Mouse (Mus musculus): Measurements from ENCODE around the gene Fli1.

The Fli1 gene

DNA sequence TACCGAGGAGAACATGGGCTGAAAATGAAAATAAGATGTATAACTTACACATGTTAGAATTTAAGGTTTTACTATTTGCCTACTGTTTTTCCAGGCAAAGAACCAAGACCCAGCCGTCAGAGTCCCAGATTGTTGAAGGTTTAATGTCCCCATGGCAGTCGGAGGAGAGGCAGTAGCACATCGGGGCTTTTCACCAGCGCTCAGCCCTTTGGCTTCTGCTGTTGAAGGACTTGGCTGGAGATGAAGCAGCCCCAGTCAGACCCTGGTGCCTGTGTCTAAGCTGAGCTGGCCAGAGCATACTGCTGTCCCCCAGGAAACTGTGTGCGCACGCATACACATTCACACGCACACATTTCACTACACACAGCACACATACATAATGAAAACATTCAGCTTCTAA is 75.2 kb downstream of the Fli1 start:
- DNase-seq (ENCODE audit: low spot score), result no peak

GRCm38 (mm10) chr9:32466861-32467260 is 75.8 kb downstream of the Fli1 start:
- no peak for DNase-seq (ENCODE audit: low spot score)

GRCm38 (mm10) chr9:32456707-32457106 is 86.0 kb downstream of the Fli1 start:
- DNase-seq (ENCODE audit: low spot score), result no peak

GRCm38 (mm10) chr9:32450161-32450560 is 92.5 kb downstream of the Fli1 start:
- DNase-seq (ENCODE audit: low spot score), result no peak

GRCm38 (mm10) chr9:32448766-32449165 is 93.9 kb downstream of the Fli1 start:
- DNase-seq (ENCODE audit: low spot score), result no peak

DNA sequence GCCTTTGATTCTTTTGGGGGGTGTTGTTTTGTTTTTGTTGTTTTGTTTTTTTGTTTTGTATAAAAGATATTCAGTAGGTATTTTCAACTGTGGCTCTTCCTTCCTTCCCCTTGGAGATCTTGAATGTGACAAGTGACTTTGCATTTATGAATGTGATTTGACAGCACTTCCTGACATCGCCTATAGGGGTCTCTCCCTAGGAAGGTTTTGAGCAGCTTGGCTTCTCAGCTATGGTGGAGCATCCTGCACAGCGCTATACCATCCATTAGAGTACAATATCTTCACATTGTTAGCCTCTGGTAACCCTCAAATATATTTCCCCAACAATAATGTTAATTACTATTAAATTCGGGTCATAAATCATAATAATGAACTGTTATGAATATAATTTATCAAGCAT is 96.9 kb downstream of the Fli1 start:
- peak; percentile 34 for DNase-seq (ENCODE audit: low spot score)

GRCm38 (mm10) chr9:32444453-32445201 is 98.0 kb downstream of the Fli1 start:
- peak; percentile 4 for DNase-seq (ENCODE audit: low spot score)

GRCm38 (mm10) chr9:32443817-32444216 is 98.8 kb downstream of the Fli1 start:
- DNase-seq (ENCODE audit: low spot score), result no peak

DNA sequence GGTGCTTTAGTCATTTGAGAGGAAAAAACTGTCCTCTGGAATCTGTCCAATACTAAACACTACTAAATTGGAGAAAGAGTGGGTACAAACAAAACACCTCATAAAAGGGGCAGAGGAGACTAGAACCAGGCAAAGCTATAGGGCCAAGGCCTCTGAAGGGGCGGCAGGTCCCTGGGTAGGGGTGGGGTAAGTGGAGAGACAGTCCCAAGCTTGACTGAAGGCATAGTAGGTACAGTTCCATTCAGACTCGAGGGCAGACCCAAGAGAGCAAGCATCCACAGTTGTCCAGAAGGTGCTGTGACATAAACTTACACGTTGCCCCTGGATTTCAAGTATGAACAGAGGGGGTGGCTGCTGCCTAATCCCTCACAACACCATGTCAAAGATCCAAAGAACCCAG is 99.5 kb downstream of the Fli1 start:
- DNase-seq (ENCODE audit: low spot score), result no peak

DNA sequence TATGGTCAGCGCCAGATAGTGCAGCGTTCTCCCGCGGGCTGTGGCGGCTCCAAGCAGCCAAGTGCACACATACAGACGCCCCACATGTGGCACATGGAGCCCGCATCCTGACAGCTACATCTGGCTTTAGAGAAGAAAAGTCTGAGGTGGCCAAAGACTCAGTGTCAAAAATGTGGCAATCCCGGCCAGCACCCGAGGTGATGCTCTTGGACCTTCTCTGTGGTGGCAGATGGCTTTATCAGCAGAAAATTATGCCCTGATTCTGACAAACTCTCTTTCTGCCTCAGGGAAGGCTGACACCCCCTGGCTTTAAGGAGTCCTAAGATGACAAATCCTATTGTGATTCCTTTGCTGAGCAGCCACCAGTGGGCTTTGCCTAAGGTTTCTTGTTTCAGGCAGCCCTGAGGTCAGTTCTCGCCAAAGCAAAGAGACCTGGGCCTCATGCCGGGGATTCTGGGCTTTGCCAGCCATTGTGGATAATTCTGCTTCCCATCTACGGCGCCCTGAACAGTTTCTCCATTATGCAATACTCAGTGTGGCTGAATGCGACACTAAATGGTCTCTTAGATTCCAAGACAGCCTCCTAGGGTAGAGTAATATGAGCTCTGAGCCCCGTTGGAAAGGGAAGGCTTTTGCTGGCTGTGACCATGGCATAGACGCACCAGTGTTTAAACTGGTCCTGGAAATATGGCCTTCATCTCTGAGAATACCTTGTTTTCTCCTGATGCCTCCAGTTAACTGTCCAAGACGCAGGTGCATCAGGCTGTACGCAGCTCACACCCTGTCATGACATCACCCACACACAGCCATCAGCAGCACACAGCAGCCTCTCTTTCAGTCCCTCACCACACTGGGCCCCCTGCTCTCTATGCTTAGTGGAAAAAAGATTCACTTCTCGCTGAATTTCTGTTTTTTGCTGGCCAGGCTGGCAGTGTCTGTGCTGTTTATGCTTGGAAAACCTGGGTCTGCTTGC is 108.1 kb downstream of the Fli1 start:
- DNase-seq (ENCODE audit: low spot score), result no peak

DNA sequence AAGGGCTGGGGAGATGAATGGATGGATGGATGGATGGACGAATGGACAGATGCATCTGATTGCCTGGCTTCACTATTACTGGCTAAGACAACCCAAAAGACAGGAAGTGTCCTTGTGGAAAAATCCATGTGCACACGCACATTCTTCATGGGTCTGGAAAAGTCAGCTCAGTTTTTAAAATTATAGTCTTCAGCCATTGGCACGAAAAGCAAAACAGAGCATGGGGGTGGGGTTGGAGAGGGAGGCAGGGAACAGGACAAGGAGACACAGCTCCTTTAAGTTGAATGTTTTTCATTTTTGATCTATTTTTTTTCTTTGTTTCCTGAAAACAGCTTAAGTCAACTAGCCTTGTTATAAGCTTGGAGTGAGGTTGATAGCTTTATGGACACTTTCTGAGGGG is 111.6 kb downstream of the Fli1 start:
- no peak for DNase-seq (ENCODE audit: low spot score)

- DNase-seq (ENCODE audit: low spot score), result no peak
These were observed 117.3 kb downstream of the Fli1 start for GRCm38 (mm10) chr9:32425321-32425720.

GRCm38 (mm10) chr9:32420711-32421110 is 122.0 kb downstream of the Fli1 start:
- DNase-seq (ENCODE audit: low spot score), result no peak

GRCm38 (mm10) chr9:32417466-32418116 is 125.1 kb downstream of the Fli1 start:
- no peak for DNase-seq (ENCODE audit: low spot score)

DNA sequence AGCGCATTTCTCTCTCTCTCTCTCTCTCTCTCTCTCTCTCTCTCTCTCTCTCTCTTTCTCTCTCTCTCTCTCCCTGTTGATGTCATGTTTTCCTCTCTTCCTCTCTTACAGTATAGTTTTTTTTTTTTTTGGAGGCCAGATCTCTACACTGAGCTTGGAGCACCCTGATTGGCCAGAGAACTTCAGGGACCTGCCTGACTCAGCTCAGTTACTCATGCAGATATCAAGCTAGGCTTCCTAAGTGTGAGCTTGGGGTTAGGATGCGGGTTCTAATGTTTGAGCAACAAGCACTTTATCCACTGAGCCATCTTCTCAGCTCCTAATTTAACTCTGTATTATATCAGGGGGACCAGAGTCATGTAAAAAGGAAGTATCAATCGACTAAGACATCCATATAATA is 126.7 kb downstream of the Fli1 start:
- no peak for DNase-seq (ENCODE audit: low spot score)

DNA sequence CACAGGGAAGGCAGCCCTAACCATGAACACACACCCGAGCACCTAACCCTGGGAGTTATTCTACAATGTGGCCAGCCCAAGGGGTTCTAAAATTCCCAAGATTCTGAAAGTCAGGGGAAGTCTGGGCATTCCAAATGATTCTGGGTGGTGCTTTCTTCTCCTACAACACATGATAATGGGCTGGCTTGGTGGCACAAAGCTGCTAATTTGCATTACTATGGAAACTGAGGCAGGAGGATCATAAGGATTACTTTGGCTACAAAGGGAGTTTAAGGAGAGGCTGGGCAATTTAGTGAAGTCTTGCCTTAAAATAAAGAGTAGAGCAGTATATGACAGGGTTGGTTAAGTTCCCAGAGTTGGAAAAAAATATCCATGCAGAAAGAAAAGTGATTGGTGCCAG is 127.7 kb downstream of the Fli1 start:
- no peak for DNase-seq (ENCODE audit: low spot score)

DNA sequence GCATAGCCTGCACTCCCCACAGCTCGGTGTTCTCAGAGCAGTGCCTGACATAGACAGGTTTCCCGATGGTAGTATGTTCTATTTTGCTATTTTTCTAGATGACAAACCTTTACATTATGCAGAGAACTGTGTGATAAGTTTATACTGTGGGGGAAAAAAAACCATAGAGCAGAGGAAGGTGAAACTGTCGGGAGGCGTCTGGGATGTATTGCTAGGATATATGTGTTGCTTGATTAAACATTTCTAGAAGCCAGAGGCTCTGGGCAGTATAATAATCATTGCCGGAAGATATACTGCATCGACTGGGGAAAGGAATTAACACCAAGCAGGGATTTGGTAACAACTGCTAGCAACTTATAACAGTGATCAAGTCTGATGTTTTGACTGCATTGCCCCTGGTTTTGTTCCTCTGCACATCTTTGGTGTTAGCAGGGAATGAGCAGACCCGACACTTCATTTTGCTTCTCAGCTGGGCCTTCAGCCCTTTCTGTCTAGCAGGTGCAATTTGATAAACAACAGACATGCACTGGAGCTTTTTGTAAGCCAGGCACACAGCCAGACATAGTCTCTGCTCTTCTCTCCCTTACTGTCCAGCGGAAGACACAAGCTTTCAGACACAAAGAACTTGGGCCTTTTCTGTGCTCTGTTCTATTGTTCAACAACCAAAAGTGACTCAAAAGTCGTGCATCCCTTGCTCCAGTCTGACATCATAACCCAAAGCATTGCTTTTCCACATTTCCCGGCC is 129.7 kb downstream of the Fli1 start:
- no peak for DNase-seq (ENCODE audit: low spot score)

GRCm38 (mm10) chr9:32411507-32411906 is 131.2 kb downstream of the Fli1 start:
- no peak for DNase-seq (ENCODE audit: low spot score)

GRCm38 (mm10) chr9:32410671-32411070 is 132.0 kb downstream of the Fli1 start:
- no peak for DNase-seq (ENCODE audit: low spot score)

- DNase-seq (ENCODE audit: low spot score), result no peak
These were observed 133.3 kb downstream of the Fli1 start for GRCm38 (mm10) chr9:32409060-32409961.

- no peak for DNase-seq (ENCODE audit: low spot score)
These were observed 134.0 kb downstream of the Fli1 start for GRCm38 (mm10) chr9:32408730-32409059.

All from lung, postnatal 25 days (tissue).